Mouse (Mus musculus) limb, embryonic 12.5 days (tissue): ENCODE measurements around the gene Cyb561d2. TPM values are rescaled to one million over a fixed set of nuclear protein-coding genes. Genes with fewer than 3 reads are reported as not detected.

Source experiments
- ATAC-seq: fragments of 200-750 bp; cut with Nextera tagmentation; 2 replicates; pipeline ENCODE4 v1.8.0; 2017; ENCODE audit warnings: low read depth, moderate TSS enrichment; ENCODE audit not compliant: insufficient number of reproducible peaks, insufficient read depth, low FRiP score, low TSS enrichment
- H3K27ac ChIP-seq: fragments of 300-500 bp; sonication (generic); 2 replicates; pipeline ENCODE4 v1.5.1; 2016; ENCODE audit warnings: mild to moderate bottlenecking, moderate library complexity
- H3K27me3 ChIP-seq: fragments of 300-500 bp; sonication (generic); 2 replicates; pipeline ENCODE4 v1.6.1; 2016; ENCODE audit warnings: mild to moderate bottlenecking, moderate library complexity
- H3K36me3 ChIP-seq: fragments of 300-500 bp; sonication (generic); 2 replicates; pipeline ENCODE4 v1.6.1; 2016; ENCODE audit warnings: mild to moderate bottlenecking, moderate library complexity
- H3K4me1 ChIP-seq: fragments of 300-500 bp; sonication (generic); replicated peaks from 2 replicates; pipeline ENCODE4 v1.6.1; 2016
- H3K4me2 ChIP-seq: fragments of 300-500 bp; sonication (generic); 2 replicates; pipeline ENCODE4 v1.6.1; 2016; ENCODE audit warnings: mild to moderate bottlenecking, moderate library complexity
- H3K4me3 ChIP-seq: fragments of 300-500 bp; sonication (generic); replicated peaks from 2 replicates; pipeline ENCODE4 v1.5.1; 2016; ENCODE audit warnings: mild to moderate bottlenecking
- H3K9ac ChIP-seq: fragments of 300-500 bp; sonication (generic); replicated peaks from 2 replicates; pipeline ENCODE4 v1.6.1; 2016; ENCODE audit warnings: mild to moderate bottlenecking, moderate library complexity
- H3K9me3 ChIP-seq: fragments of 300-500 bp; sonication (generic); 2 replicates; pipeline ENCODE4 v1.6.1; 2016; ENCODE audit warnings: mild to moderate bottlenecking, moderate library complexity
- WGBS: fragments of 180-500 bp; shearing (Covaris S2); methylation state at CpG from one replicate; pipeline ENCODE4 v1.1.7; 2016; 5-methylcytosine and 5-hydroxymethylcytosine counted together
- polyA plus RNA-seq: library from polyadenylated mRNA; unstranded; fragments of >200 nt; fragmentation: Nextera tagmentation; extraction: Ambion mirVana; gene quantifications from 2 replicates; pipeline ENCODE4 v1.2.1, GENCODE M21; 2016

The Cyb561d2 gene
- polyA plus RNA-seq = 15.3 and 15.6 TPM in 2 replicates

DNA sequence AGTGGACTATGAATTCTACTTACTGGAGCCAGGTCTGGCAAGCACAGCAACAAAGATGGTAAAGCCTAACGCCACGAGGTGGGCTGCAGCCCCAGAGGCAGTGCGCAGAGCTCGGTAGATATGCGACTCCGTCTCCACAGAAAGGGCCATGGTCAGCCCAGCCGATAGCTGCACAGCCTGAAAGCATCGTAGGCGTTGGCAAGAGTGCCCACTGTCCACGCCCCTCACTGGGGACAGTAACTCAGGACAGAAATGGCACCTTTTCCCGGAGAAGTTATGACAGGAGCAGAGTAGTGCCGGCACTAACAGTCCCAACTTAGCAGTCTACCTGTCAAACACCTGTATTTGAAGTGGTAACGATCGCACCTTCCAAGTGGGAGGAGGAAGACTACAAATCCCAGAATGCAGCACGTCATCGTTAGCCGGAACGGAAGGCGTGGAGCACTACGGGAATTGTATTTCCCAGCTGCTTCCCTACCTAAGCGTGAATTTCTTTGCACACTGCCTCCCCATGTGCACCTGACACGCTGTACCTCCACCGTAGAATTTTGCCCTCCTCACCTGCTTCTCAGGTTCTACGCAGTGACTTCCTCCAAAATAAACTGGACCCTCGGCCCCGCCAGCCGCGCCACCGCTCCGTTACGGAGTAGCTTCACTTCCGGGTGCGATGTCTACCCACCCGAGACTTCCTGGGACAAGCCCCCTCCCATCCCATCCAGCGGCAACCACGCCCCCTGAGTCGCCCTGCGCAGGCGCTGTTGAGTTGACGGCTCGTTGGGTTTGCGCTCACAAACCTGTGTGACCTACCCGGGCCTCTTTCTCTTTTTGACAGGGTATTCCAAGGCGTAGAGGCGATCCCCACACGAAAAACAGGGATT, at the start of gene Cyb561d2, which contains the start of gene Nprl2:
Gene Cyb561d2, minus strand, starts transcription at position 720 of the 878 bp plus-strand sequence.
Gene Nprl2, plus strand, starts transcription at position 753 of the 878 bp plus-strand sequence.
- H3K4me2 ChIP-seq = peak within 1 kb of the TSS; percentile 83
- peak within 1 kb of the TSS; percentile 57 for H3K9ac ChIP-seq
- H3K4me3 ChIP-seq = peak within 1 kb of the TSS; percentile 60
- H3K27me3 ChIP-seq = no peaks in the 10 kb centered on the region
- H3K36me3 ChIP-seq = peaks cover 58% of the 10 kb centered on the region
- H3K4me1 ChIP-seq = peaks cover 39% of the 10 kb centered on the region
- no peak within 1 kb of the TSS for H3K27ac ChIP-seq
- ATAC-seq = peak; percentile 76
- no peaks in the 10 kb centered on the region for H3K9me3 ChIP-seq
- WGBS = under 1% methylated on average over 46 of the region's 46 CpGs

DNA sequence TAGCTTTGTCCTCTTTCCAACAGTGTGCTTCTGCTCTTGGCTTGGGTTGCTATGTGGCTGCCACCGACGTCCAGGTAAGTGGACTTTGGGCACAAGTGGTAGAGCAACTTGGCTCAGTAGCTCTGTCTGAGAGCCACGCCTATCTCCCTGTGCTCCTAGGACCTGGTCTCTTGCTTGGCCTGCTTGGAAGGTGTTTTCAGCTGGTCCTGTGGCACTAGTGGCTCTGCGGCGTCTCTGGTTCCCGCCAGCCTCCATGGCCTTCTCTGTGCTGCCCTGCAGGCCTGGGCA, 48.7 kb upstream of the Cyb561d2 start:
- Histone ChIP-seq H3K27me3 (no peaks in the 10 kb centered on the region), H3K4me2 (no peak overlapping the region), H3K27ac (no peak overlapping the region), H3K4me1 (peaks cover 11% of the 10 kb centered on the region), H3K4me3 (no peak overlapping the region), H3K9ac (no peak overlapping the region), H3K36me3 (peaks cover 52% of the 10 kb centered on the region), H3K9me3 (no peaks in the 10 kb centered on the region)
- no peak for ATAC-seq
- 95% methylated on average over 6 of the region's 6 CpGs for WGBS

DNA sequence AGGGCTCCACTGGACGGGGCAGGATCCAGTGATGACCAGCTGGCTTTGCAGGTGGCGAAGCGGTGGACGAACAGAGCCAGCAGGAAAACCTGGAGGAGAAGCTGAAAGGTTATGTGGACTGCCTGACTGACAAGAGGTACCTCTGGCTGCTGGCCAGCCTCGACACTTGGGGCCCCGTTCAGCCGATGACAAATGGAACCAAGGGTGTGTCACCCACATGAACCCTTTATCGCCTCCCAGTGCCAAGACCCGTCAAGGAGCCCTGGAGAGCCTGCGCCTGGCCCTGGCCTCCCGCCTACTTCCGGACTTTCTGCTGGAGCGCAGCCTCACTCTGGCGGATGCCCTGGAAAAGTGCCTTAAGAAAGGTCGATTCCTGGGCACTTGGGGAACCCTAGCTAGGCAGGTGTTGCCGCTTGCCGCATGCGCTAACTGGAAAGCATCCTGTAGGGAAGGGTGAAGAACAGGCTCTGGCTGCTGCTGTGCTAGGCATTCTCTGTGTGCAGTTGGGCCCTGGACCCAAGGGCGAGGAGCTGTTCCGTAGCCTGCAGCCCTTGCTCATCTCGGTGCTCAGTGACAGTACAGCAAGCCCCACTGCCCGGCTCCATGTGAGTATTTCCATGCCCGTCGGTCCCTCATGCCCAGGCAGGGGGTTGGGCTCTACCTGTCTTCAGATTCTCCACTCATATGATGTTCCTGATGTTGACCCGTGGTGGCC, 48.2 kb upstream of the Cyb561d2 start:
- ATAC-seq = no peak
- Histone ChIP-seq H3K4me1 (peaks cover 11% of the 10 kb centered on the region), H3K36me3 (peaks cover 52% of the 10 kb centered on the region), H3K9ac (no peak overlapping the region), H3K27me3 (no peaks in the 10 kb centered on the region), H3K27ac (no peak overlapping the region), H3K9me3 (no peaks in the 10 kb centered on the region), H3K4me3 (no peak overlapping the region), H3K4me2 (no peak overlapping the region)
- 91% methylated on average over 25 of the region's 25 CpGs for WGBS

DNA sequence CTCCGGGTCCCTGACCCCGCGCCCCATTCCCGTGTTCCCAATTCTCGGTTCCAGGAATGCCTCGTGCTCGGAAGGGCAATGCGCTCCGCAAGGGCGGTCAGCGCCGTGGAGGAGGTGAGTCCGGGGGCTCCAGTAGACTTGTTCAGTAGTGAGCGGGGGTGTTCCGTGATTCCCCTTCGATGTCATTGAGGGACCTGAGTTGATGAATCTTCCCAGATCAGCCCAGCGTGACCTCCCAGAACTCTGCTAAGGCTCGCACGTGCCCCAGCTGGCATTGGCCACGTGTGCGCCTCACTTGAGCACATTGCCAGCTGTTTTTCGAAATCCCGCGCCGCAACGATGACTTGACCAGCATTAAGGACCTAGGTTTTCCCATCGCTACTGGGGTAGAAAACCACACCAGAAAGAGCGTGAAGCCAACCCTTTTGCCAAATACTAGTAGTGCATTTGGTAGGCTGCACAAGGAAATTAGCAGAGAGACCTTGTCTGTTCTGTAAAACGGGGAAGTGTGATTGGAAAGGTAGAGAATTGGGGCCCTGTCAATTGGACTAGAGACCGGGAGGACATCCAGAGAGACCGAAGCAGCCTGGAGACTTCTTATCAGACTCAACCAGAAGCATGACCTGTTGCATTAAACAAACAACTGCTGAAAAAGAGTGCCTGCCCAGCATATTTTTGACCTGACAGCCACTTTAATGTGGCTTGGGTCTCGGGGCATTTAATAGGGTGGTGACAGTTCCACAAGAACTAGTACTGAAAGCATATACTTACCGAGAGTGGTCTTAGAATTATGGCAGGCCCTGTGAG, 46.0 kb upstream of the Cyb561d2 start:
- Histone ChIP-seq H3K27me3 (no peaks in the 10 kb centered on the region), H3K36me3 (peaks cover 49% of the 10 kb centered on the region), H3K9ac (peak overlapping the region; percentile 62), H3K4me1 (peaks cover 8% of the 10 kb centered on the region), H3K27ac (no peak overlapping the region), H3K4me2 (peak overlapping the region; percentile 81), H3K9me3 (no peaks in the 10 kb centered on the region), H3K4me3 (peak overlapping the region; percentile 75)
- WGBS = 4% methylated on average over 33 of the region's 33 CpGs
- no peak for ATAC-seq

GRCm38 (mm10) chr9:107586974-107587832, 45.2 kb upstream of the Cyb561d2 start, which contains the start of gene Ifrd2:
Ifrd2 (plus strand) TSS chr9:107587642.
- ATAC-seq = peak; percentile 94
- Histone ChIP-seq H3K9me3 (no peaks in the 10 kb centered on the region), H3K4me2 (peak within 1 kb of the TSS; percentile 81), H3K9ac (peak within 1 kb of the TSS; percentile 62), H3K4me3 (peak within 1 kb of the TSS; percentile 75), H3K4me1 (peaks cover 11% of the 10 kb centered on the region), H3K27me3 (no peaks in the 10 kb centered on the region), H3K27ac (no peak within 1 kb of the TSS), H3K36me3 (peaks cover 46% of the 10 kb centered on the region)
- 14% methylated on average over 46 of the region's 46 CpGs for WGBS

DNA sequence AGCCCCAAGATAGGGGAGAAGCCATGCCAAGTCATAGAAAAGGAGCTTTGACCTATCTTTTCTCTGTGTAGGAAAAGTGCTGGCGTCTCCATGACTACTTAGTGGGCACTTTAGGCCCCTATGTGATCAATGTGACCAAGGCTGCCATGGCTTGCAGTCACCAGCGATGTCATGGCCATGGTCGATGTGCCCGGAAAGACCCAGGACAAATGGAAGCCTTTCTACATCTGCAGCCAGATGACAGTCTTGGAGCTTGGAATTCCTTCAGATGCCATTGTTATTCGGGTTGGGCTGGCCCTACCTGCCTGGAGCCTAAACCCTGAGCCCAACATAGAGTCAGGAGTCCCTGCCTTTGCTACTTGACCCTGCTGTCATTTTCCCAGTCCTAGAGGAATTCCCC, 44.5 kb upstream of the Cyb561d2 start:
- ATAC-seq = no peak
- Histone ChIP-seq H3K4me3 (no peak overlapping the region), H3K9ac (no peak overlapping the region), H3K36me3 (peaks cover 39% of the 10 kb centered on the region), H3K4me2 (no peak overlapping the region), H3K4me1 (peaks cover 18% of the 10 kb centered on the region), H3K27me3 (no peaks in the 10 kb centered on the region), H3K9me3 (no peaks in the 10 kb centered on the region), H3K27ac (no peak overlapping the region)
- WGBS = 90% methylated on average over 5 of the region's 5 CpGs

GRCm38 (mm10) chr9:107583174-107583573, 41.2 kb upstream of the Cyb561d2 start:
- Histone ChIP-seq H3K4me1 (peaks cover 36% of the 10 kb centered on the region), H3K9me3 (no peaks in the 10 kb centered on the region), H3K9ac (no peak overlapping the region), H3K4me3 (no peak overlapping the region), H3K36me3 (peaks cover 19% of the 10 kb centered on the region), H3K27ac (no peak overlapping the region), H3K27me3 (no peaks in the 10 kb centered on the region), H3K4me2 (no peak overlapping the region)
- 89% methylated on average over 14 of the region's 14 CpGs for WGBS
- ATAC-seq = no peak

GRCm38 (mm10) chr9:107582509-107583062, 40.6 kb upstream of the Cyb561d2 start:
- no peak for ATAC-seq
- H3K36me3 ChIP-seq = peaks cover 19% of the 10 kb centered on the region
- no peak overlapping the region for H3K27ac ChIP-seq
- H3K9ac ChIP-seq = no peak overlapping the region
- 88% methylated on average over 7 of the region's 7 CpGs for WGBS
- no peaks in the 10 kb centered on the region for H3K9me3 ChIP-seq
- H3K4me3 ChIP-seq = no peak overlapping the region
- no peak overlapping the region for H3K4me2 ChIP-seq
- no peaks in the 10 kb centered on the region for H3K27me3 ChIP-seq
- H3K4me1 ChIP-seq = peaks cover 40% of the 10 kb centered on the region

DNA sequence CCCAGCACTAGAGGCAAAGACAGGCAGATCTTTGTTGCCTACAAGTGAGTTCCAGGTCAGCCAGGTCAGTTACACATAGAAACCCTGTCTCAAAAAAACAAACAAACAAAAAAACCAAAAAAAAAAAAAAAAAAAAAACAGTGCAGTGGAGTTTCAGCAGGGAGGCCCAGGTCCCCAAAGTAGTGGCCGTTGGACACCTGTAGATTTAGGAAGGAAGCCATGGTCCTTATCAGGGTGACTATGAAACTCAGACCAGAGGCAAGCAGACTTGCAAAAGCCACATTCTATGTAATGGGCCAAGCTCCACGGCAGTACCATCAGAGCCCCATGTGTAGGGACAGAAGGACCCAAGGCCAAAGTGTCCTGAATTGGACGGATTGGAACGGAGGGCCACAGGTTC, 39.6 kb upstream of the Cyb561d2 start:
- H3K4me3 ChIP-seq = peak overlapping the region; percentile 64
- H3K9me3 ChIP-seq = no peaks in the 10 kb centered on the region
- peaks cover 19% of the 10 kb centered on the region for H3K36me3 ChIP-seq
- peak overlapping the region; percentile 82 for H3K9ac ChIP-seq
- H3K4me2 ChIP-seq = peak overlapping the region; percentile 96
- peaks cover 50% of the 10 kb centered on the region for H3K4me1 ChIP-seq
- H3K27me3 ChIP-seq = no peaks in the 10 kb centered on the region
- no peak for ATAC-seq
- 80% methylated on average over 4 of the region's 4 CpGs for WGBS
- no peak overlapping the region for H3K27ac ChIP-seq
